Mouse (Mus musculus) liver, embryonic 12.5 days (tissue): Measurements from ENCODE around the gene Hoxa5. TPM values are rescaled to one million over a fixed set of nuclear protein-coding genes. Genes with fewer than 3 reads are reported as not detected.

Source experiments
- ATAC-seq: fragments of 200-750 bp; cut with Nextera tagmentation; 2 replicates; pipeline ENCODE4 v1.8.0; 2017; ENCODE audit warnings: moderate number of reproducible peaks, mild to moderate bottlenecking, moderate library complexity
- H3K27ac ChIP-seq: fragments of 300-500 bp; sonication (generic); 2 replicates; pipeline ENCODE4 v1.5.1; 2016; ENCODE audit warnings: mild to moderate bottlenecking
- H3K27me3 ChIP-seq: fragments of 300-500 bp; sonication (generic); replicated peaks from 2 replicates; pipeline ENCODE4 v1.6.1; 2016; ENCODE audit warnings: mild to moderate bottlenecking, moderate library complexity
- H3K36me3 ChIP-seq: fragments of 300-500 bp; sonication (generic); 2 replicates; pipeline ENCODE4 v1.6.1; 2016; ENCODE audit warnings: mild to moderate bottlenecking, moderate library complexity
- H3K4me1 ChIP-seq: fragments of 300-500 bp; sonication (generic); 2 replicates; pipeline ENCODE4 v1.6.1; 2016
- H3K4me2 ChIP-seq: fragments of 300-500 bp; sonication (generic); 2 replicates; pipeline ENCODE4 v1.6.1; 2016; ENCODE audit warnings: mild to moderate bottlenecking, moderate library complexity
- H3K4me3 ChIP-seq: fragments of 300-500 bp; sonication (generic); 2 replicates; pipeline ENCODE4 v1.5.1; 2016; ENCODE audit warnings: mild to moderate bottlenecking, moderate library complexity
- H3K9ac ChIP-seq: fragments of 300-500 bp; sonication (generic); 2 replicates; pipeline ENCODE4 v1.6.1; 2016; ENCODE audit warnings: mild to moderate bottlenecking, moderate library complexity
- H3K9me3 ChIP-seq: fragments of 300-500 bp; sonication (generic); replicated peaks from 2 replicates; pipeline ENCODE4 v1.6.1; 2016; ENCODE audit warnings: mild to moderate bottlenecking, moderate library complexity
- WGBS: fragments of 180-500 bp; shearing (Covaris S2); methylation state at CpG from one replicate; pipeline ENCODE4 v1.1.7; 2016; ENCODE audit not compliant: insufficient replicate concordance; 5-methylcytosine and 5-hydroxymethylcytosine counted together
- polyA plus RNA-seq: library from polyadenylated mRNA; unstranded; fragments of >200 nt; fragmentation: Nextera tagmentation; extraction: Ambion mirVana; gene quantifications from 2 replicates; pipeline ENCODE4 v1.2.1, GENCODE M21; 2016

The Hoxa5 gene
- polyA plus RNA-seq, 1 experiment from 2014 or later = 2.1 TPM

- Histone ChIP-seq H3K4me3 (no peak overlapping the region), H3K9ac (no peak overlapping the region), H3K27ac (no peak overlapping the region), H3K4me2 (no peak overlapping the region), H3K9me3 (no peaks in the 10 kb centered on the region), H3K4me1 (peaks cover 7% of the 10 kb centered on the region; the same call in 1 of the 2 replicates), H3K36me3 (no peaks in the 10 kb centered on the region), H3K27me3 (peaks cover 98% of the 10 kb centered on the region)
- 1% methylated on average over 26 of the region's 26 CpGs for whole genome bisulfite sequencing
- ATAC-seq = no peak
Measured at GRCm38 (mm10) chr6:52246403-52246803, 42.0 kb upstream of the Hoxa5 start.

GRCm38 (mm10) chr6:52245757-52246142 lies 41.4 kb upstream of the Hoxa5 start, which contains the start of gene Hoxa11:
TSS of gene Hoxa11 (minus strand) at chr6:52245810.
- Histone ChIP-seq H3K27me3 (peaks cover 98% of the 10 kb centered on the region), H3K9me3 (no peaks in the 10 kb centered on the region), H3K4me1 (peaks cover 7% of the 10 kb centered on the region; the same call in 1 of the 2 replicates), H3K4me2 (no peak within 1 kb of the TSS), H3K36me3 (no peaks in the 10 kb centered on the region), H3K4me3 (no peak within 1 kb of the TSS), H3K9ac (no peak within 1 kb of the TSS), H3K27ac (no peak within 1 kb of the TSS)
- WGBS = 3% methylated on average over 20 of the region's 20 CpGs
- ATAC-seq = no peak

GRCm38 (mm10) chr6:52245040-52245756 lies 40.8 kb upstream of the Hoxa5 start:
- Histone ChIP-seq H3K9ac (no peak overlapping the region), H3K27me3 (peaks cover 98% of the 10 kb centered on the region), H3K4me3 (no peak overlapping the region), H3K9me3 (no peaks in the 10 kb centered on the region), H3K27ac (no peak overlapping the region), H3K4me2 (no peak overlapping the region), H3K4me1 (peaks cover 7% of the 10 kb centered on the region; the same call in 1 of the 2 replicates), H3K36me3 (no peaks in the 10 kb centered on the region)
- ATAC-seq = no peak
- 1% methylated on average over 71 of the region's 71 CpGs for WGBS

DNA sequence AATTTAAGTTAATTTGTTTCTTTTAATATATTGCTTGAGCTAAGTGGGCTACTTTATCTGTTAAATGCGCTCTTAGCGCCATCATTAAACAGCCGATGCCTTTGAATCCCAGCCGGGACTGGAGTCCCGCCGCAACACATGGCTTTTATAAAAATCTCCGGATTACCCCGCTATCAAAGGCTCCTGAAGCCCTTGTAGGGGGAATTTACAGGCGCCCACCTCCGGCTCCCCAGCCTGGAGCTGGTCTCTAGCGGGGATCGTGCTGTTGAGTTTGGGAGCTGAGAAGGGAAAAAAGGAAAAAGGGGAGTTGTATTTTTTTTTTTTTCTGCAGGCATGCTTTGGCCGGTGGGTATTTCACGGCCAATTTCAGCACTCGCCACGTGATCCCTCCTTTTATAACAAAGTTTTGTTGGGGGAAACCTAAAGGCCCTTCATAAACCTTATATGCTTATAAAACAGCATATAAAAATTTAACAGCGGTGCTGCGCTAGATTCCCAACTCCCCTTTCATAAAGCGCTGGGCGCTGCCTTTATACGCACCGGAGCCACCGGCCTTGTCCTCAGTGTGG lies 40.2 kb upstream of the Hoxa5 start:
- WGBS = 2% methylated on average over 23 of the region's 23 CpGs
- no peaks in the 10 kb centered on the region for H3K9me3 ChIP-seq
- H3K4me1 ChIP-seq = peaks cover 7% of the 10 kb centered on the region; the same call in 1 of the 2 replicates
- H3K9ac ChIP-seq = no peak overlapping the region
- H3K27ac ChIP-seq = no peak overlapping the region
- peaks cover 98% of the 10 kb centered on the region for H3K27me3 ChIP-seq
- no peaks in the 10 kb centered on the region for H3K36me3 ChIP-seq
- H3K4me3 ChIP-seq = no peak overlapping the region
- no peak overlapping the region for H3K4me2 ChIP-seq
- ATAC-seq = no peak

GRCm38 (mm10) chr6:52243681-52244121 lies 39.3 kb upstream of the Hoxa5 start:
- Histone ChIP-seq H3K9ac (no peak overlapping the region), H3K9me3 (no peaks in the 10 kb centered on the region), H3K4me3 (no peak overlapping the region), H3K27me3 (peaks cover 98% of the 10 kb centered on the region), H3K27ac (no peak overlapping the region), H3K36me3 (no peaks in the 10 kb centered on the region), H3K4me1 (peaks cover 7% of the 10 kb centered on the region; the same call in 1 of the 2 replicates), H3K4me2 (no peak overlapping the region)
- 1% methylated on average over 12 of the region's 12 CpGs for WGBS
- ATAC-seq = no peak

DNA sequence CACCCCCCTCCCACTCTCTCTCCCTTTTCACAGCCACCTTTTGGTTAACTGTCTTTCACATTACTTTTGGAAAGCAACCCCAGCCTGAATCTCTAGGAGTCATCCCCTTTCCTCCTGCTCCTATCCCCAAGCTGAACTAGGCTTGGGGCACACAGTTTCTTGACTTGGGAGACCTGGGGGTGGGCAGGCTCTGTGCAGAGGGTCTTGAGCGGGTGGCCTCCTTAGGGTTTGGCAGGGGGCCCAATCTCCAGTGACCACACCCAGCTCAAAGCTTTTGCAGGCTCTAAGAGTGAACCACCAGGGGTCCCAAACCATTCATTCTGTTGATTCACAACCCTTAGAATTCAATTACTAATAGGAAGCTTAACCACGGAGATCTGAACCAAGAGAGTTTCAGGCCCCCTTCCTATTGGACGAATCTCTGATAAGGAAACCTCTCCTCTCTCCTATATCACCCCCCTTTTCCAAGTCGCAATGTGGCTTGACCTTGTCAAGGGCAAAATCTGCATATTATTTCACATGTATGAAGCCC lies 38.5 kb upstream of the Hoxa5 start:
- no peaks in the 10 kb centered on the region for H3K36me3 ChIP-seq
- H3K4me2 ChIP-seq = no peak overlapping the region
- no peaks in the 10 kb centered on the region for H3K9me3 ChIP-seq
- H3K4me1 ChIP-seq = peaks cover 7% of the 10 kb centered on the region; the same call in 1 of the 2 replicates
- H3K27me3 ChIP-seq = peaks cover 98% of the 10 kb centered on the region
- H3K4me3 ChIP-seq = no peak overlapping the region
- no peak overlapping the region for H3K9ac ChIP-seq
- WGBS = 8% methylated on average over 4 of the region's 4 CpGs
- no peak for ATAC-seq
- H3K27ac ChIP-seq = no peak overlapping the region

- Histone ChIP-seq H3K4me3 (no peak overlapping the region), H3K9ac (no peak overlapping the region), H3K4me1 (peaks cover 7% of the 10 kb centered on the region; the same call in 1 of the 2 replicates), H3K36me3 (no peaks in the 10 kb centered on the region), H3K27ac (no peak overlapping the region), H3K27me3 (peaks cover 99% of the 10 kb centered on the region), H3K4me2 (no peak overlapping the region), H3K9me3 (no peaks in the 10 kb centered on the region)
- no peak for ATAC-seq
- WGBS = 4% methylated on average over 9 of the region's 9 CpGs
Measured at GRCm38 (mm10) chr6:52241001-52241621, 36.7 kb upstream of the Hoxa5 start.

GRCm38 (mm10) chr6:52240389-52241000 lies 36.1 kb upstream of the Hoxa5 start, which contains the start of gene Hoxa10:
TSS of gene Hoxa10 (minus strand) at chr6:52240854.
- WGBS = 2% methylated on average over 35 of the region's 35 CpGs
- no peak for ATAC-seq
- Histone ChIP-seq H3K4me1 (peaks cover 7% of the 10 kb centered on the region; the same call in 1 of the 2 replicates), H3K27me3 (peaks cover 99% of the 10 kb centered on the region), H3K27ac (no peak within 1 kb of the TSS), H3K4me2 (peak within 1 kb of the TSS; percentile 16; the same call in 1 of the 2 replicates), H3K4me3 (no peak within 1 kb of the TSS), H3K9ac (no peak within 1 kb of the TSS), H3K36me3 (no peaks in the 10 kb centered on the region), H3K9me3 (no peaks in the 10 kb centered on the region)

DNA sequence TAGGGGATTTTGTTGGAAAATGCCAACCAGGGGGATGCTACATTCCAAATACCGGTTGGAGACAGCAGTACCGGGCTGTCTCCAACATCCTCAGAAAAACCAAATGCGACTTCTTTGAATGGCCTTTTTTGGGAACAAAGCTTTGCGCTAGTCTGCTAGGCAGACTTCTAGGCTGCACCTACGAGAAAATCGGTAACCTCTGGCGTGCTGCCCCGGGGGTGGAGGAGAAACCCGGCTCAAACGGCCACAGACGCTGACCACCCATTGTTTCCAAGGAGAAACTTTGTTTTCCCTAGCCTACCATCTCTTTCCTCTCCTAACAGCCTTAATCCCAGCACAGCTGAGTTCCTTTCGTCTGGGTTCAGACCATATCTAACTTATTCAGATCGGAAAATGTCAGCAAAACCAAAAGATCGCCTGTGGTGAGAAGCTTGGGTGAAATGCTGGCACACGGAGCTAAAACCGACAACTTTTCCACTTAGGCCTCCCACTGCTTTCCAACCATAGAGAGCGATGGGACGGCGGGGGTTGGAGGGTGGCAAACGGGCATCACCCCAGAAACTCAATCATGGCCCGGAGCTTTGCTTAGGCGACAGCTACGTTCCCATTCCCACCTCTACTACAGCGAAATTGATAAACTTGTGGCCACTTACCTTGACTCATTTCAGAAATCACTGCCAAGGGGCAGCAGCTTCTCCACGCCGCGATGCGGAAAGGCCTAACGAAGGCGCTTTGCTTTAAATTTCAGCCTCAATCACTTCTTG lies 35.4 kb upstream of the Hoxa5 start:
- Histone ChIP-seq H3K4me3 (no peak overlapping the region), H3K27me3 (peaks cover 99% of the 10 kb centered on the region), H3K9ac (no peak overlapping the region), H3K4me1 (0 out of 2 replicates have a peak, but pooled peaks cover under 1% of the 10 kb centered on the region), H3K9me3 (no peaks in the 10 kb centered on the region), H3K27ac (no peak overlapping the region), H3K4me2 (peak overlapping the region; percentile 16; the same call in 1 of the 2 replicates), H3K36me3 (no peaks in the 10 kb centered on the region)
- WGBS = 4% methylated on average over 30 of the region's 30 CpGs
- no peak for ATAC-seq

DNA sequence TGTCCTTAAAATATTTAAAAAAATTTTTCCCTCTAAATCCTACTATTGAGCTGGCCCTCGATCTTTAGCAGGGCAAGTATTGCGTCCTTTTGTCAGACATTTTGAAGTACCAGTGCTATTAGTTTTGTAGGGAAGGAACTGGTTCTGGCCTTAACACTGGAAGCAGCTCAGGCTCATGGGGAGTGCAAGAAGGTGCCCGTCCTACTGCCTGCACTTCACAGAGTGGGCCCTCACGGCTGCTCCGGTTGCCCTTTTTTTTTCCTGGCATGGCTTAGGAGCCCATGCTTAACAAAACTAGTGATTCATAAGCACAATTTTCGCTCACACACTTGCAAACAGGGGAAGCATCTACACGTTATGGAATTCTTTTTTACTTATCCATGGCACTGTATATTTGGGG lies 34.6 kb upstream of the Hoxa5 start:
- Histone ChIP-seq H3K9ac (no peak overlapping the region), H3K27me3 (peaks cover 99% of the 10 kb centered on the region), H3K4me2 (no peak overlapping the region), H3K4me3 (no peak overlapping the region), H3K9me3 (no peaks in the 10 kb centered on the region), H3K4me1 (no peaks in the 10 kb centered on the region), H3K36me3 (no peaks in the 10 kb centered on the region), H3K27ac (no peak overlapping the region)
- ATAC-seq = no peak
- WGBS = 6% methylated on average over 7 of the region's 7 CpGs

- Histone ChIP-seq H3K9me3 (no peaks in the 10 kb centered on the region), H3K4me2 (no peak overlapping the region), H3K36me3 (no peaks in the 10 kb centered on the region), H3K4me3 (no peak overlapping the region), H3K9ac (no peak overlapping the region), H3K27me3 (peaks cover 99% of the 10 kb centered on the region), H3K4me1 (no peaks in the 10 kb centered on the region), H3K27ac (no peak overlapping the region)
- 6% methylated on average over 7 of the region's 7 CpGs for WGBS
- no peak for ATAC-seq
Measured at GRCm38 (mm10) chr6:52238155-52238545, 33.8 kb upstream of the Hoxa5 start.
